Mouse (Mus musculus) embryonic facial prominence, embryonic 14.5 days (tissue): ENCODE measurements at regions not wholly inside any gene's neighbourhood (a gene's known extent, or its start where the extent isn't known, plus 50 kb on each side); places are given as distances from the start of the nearest gene placed in this dataset.

Experiments
- ATAC-seq: fragments of 200-750 bp; cut with Nextera tagmentation; 2 replicates; pipeline ENCODE4 v1.8.0; 2017; ENCODE audit warnings: low read depth, moderate number of reproducible peaks, moderate TSS enrichment
- DNase-seq: peaks from one replicate; pipeline ENCODE4 v3.0.0-alpha.2; 2015; ENCODE audit warnings: low spot score
- H3K27ac ChIP-seq: fragments of 300-500 bp; sonication (generic); replicated peaks from 2 replicates; pipeline ENCODE4 v1.5.1; 2014; ENCODE audit warnings: low read depth, mild to moderate bottlenecking, low read length, moderate library complexity
- H3K27me3 ChIP-seq: fragments of 300-500 bp; sonication (generic); replicated peaks from 2 replicates; pipeline ENCODE4 v1.6.1; 2014; ENCODE audit warnings: low read length; ENCODE audit not compliant: control insufficient read depth, insufficient read depth
- H3K36me3 ChIP-seq: fragments of 300-500 bp; sonication (generic); 2 replicates; pipeline ENCODE4 v1.6.1; 2014; ENCODE audit warnings: low read length, mixed read lengths; ENCODE audit not compliant: control insufficient read depth, insufficient read depth
- H3K4me1 ChIP-seq: fragments of 300-500 bp; sonication (generic); 2 replicates; pipeline ENCODE4 v1.6.1; 2014; ENCODE audit warnings: antibody characterized with exemption, low read length; ENCODE audit not compliant: control insufficient read depth, insufficient read depth
- H3K4me2 ChIP-seq: fragments of 300-500 bp; sonication (generic); 2 replicates; pipeline ENCODE4 v1.6.1; 2014; ENCODE audit warnings: low read depth, mild to moderate bottlenecking, low read length, moderate library complexity, mixed read lengths
- H3K4me3 ChIP-seq: fragments of 300-500 bp; sonication (generic); 2 replicates; pipeline ENCODE4 v1.5.1; 2014; ENCODE audit warnings: low read depth, mild to moderate bottlenecking, low read length
- H3K9ac ChIP-seq: fragments of 300-500 bp; sonication (generic); 2 replicates; pipeline ENCODE4 v1.6.1; 2014; ENCODE audit warnings: low read depth, mild to moderate bottlenecking, low read length, moderate library complexity, mixed read lengths
- H3K9me3 ChIP-seq: fragments of 300-500 bp; sonication (generic); 2 replicates; pipeline ENCODE4 v1.6.1; 2016; ENCODE audit warnings: low read length; ENCODE audit not compliant: control insufficient read depth
- WGBS: fragments of 180-500 bp; shearing (Covaris S2); extraction: QIAGEN DNeasy Blood & Tissue Kit; methylation state at CpG from one replicate; pipeline ENCODE4 v1.1.7; 2014; 5-methylcytosine and 5-hydroxymethylcytosine counted together

- Histone ChIP-seq H3K36me3 (no peaks in the 10 kb centered on the region), H3K4me2 (no peak overlapping the region), H3K9me3 (no peaks in the 10 kb centered on the region), H3K27me3 (no peaks in the 10 kb centered on the region), H3K4me1 (peaks cover 9% of the 10 kb centered on the region; the same call in 1 of the 2 replicates), H3K9ac (no peak overlapping the region), H3K4me3 (no peak overlapping the region), H3K27ac (no peak overlapping the region; the same call in 1 of the 2 replicates)
- ATAC-seq (peak; percentile 37; the same call in 1 of the 2 replicates), DNase-seq (peak; percentile 72)
- 57% methylated on average over 8 of the region's 8 CpGs for WGBS
Observed at GRCm38 (mm10) chr13:44260637-44261333, 468.5 kb upstream of the Jarid2 start.

GRCm38 (mm10) chr13:44272746-44273524 lies 456.3 kb upstream of the Jarid2 start:
- Histone ChIP-seq H3K27me3 (no peaks in the 10 kb centered on the region), H3K4me3 (no peak overlapping the region), H3K36me3 (no peaks in the 10 kb centered on the region), H3K4me1 (peaks cover 5% of the 10 kb centered on the region; the same call in 1 of the 2 replicates), H3K27ac (no peak overlapping the region), H3K4me2 (peak overlapping the region; percentile 31), H3K9ac (no peak overlapping the region), H3K9me3 (no peaks in the 10 kb centered on the region)
- ATAC-seq, result no peak
- 51% methylated on average over 16 of the region's 16 CpGs for WGBS
- DNase-seq, result peak; percentile 69

- Histone ChIP-seq H3K9ac (no peak overlapping the region), H3K9me3 (no peaks in the 10 kb centered on the region), H3K27me3 (no peaks in the 10 kb centered on the region), H3K4me3 (no peak overlapping the region), H3K27ac (no peak overlapping the region), H3K4me2 (no peak overlapping the region), H3K36me3 (no peaks in the 10 kb centered on the region), H3K4me1 (peaks cover 15% of the 10 kb centered on the region)
- 73% methylated on average over 3 of the region's 3 CpGs for WGBS
- ATAC-seq (no peak), DNase-seq (peak; percentile 54)
Observed at GRCm38 (mm10) chr13:44277952-44278351, 451.3 kb upstream of the Jarid2 start.

GRCm38 (mm10) chr13:44279036-44279435 lies 450.2 kb upstream of the Jarid2 start:
- 43% methylated on average over 4 of the region's 4 CpGs for WGBS
- H3K4me3 ChIP-seq, result no peak overlapping the region
- no peak overlapping the region for H3K4me2 ChIP-seq
- ATAC-seq, result no peak
- DNase-seq, result peak; percentile 38
- no peaks in the 10 kb centered on the region for H3K27me3 ChIP-seq
- peaks cover 18% of the 10 kb centered on the region for H3K4me1 ChIP-seq
- no peak overlapping the region for H3K27ac ChIP-seq
- H3K9me3 ChIP-seq, result no peaks in the 10 kb centered on the region
- H3K9ac ChIP-seq, result no peak overlapping the region
- H3K36me3 ChIP-seq, result no peaks in the 10 kb centered on the region

GRCm38 (mm10) chr13:44280296-44280695 lies 449.0 kb upstream of the Jarid2 start:
- Histone ChIP-seq H3K9me3 (no peaks in the 10 kb centered on the region), H3K4me3 (no peak overlapping the region), H3K27ac (no peak overlapping the region), H3K4me1 (peaks cover 18% of the 10 kb centered on the region), H3K9ac (no peak overlapping the region), H3K4me2 (no peak overlapping the region), H3K27me3 (no peaks in the 10 kb centered on the region), H3K36me3 (no peaks in the 10 kb centered on the region)
- ATAC-seq (no peak), DNase-seq (no peak)
- 97% methylated on average over 8 of the region's 8 CpGs for WGBS

GRCm38 (mm10) chr13:44281796-44282195 lies 447.5 kb upstream of the Jarid2 start:
- Histone ChIP-seq H3K9me3 (no peaks in the 10 kb centered on the region), H3K4me2 (no peak overlapping the region), H3K27ac (no peak overlapping the region), H3K27me3 (no peaks in the 10 kb centered on the region), H3K36me3 (no peaks in the 10 kb centered on the region), H3K9ac (no peak overlapping the region), H3K4me3 (no peak overlapping the region), H3K4me1 (peaks cover 18% of the 10 kb centered on the region)
- WGBS, result 69% methylated on average over 6 of the region's 6 CpGs
- ATAC-seq (no peak), DNase-seq (no peak)

- H3K27ac ChIP-seq, result peak overlapping the region; percentile 49; the same call in 1 of the 2 replicates
- H3K9me3 ChIP-seq, result no peaks in the 10 kb centered on the region
- peaks cover 18% of the 10 kb centered on the region for H3K4me1 ChIP-seq
- H3K27me3 ChIP-seq, result no peaks in the 10 kb centered on the region
- no peak overlapping the region for H3K9ac ChIP-seq
- no peaks in the 10 kb centered on the region for H3K36me3 ChIP-seq
- 67% methylated on average over 9 of the region's 9 CpGs for WGBS
- no peak overlapping the region for H3K4me3 ChIP-seq
- ATAC-seq, result no peak
- no peak overlapping the region for H3K4me2 ChIP-seq
- no peak for DNase-seq
Observed at GRCm38 (mm10) chr13:44282306-44282705, 447.0 kb upstream of the Jarid2 start.

GRCm38 (mm10) chr13:44282731-44283571 lies 446.3 kb upstream of the Jarid2 start:
- no peak overlapping the region for H3K9ac ChIP-seq
- ATAC-seq (peak; percentile 79), DNase-seq (peak; percentile 92)
- WGBS, result 55% methylated on average over 16 of the region's 16 CpGs
- H3K36me3 ChIP-seq, result no peaks in the 10 kb centered on the region
- peaks cover 18% of the 10 kb centered on the region for H3K4me1 ChIP-seq
- no peaks in the 10 kb centered on the region for H3K9me3 ChIP-seq
- H3K4me2 ChIP-seq, result no peak overlapping the region
- H3K27me3 ChIP-seq, result no peaks in the 10 kb centered on the region
- H3K4me3 ChIP-seq, result no peak overlapping the region
- H3K27ac ChIP-seq, result peak overlapping the region; percentile 49; the same call in 1 of the 2 replicates
